Mouse (Mus musculus) lung, postnatal 0 days (tissue): ENCODE results near the gene Srsf9.

Experiments
- CTCF ChIP-seq: IDR thresholded peaks from 2 replicates; pipeline ENCODE4 v1.5.1; 2016; ENCODE audit warnings: antibody characterized with exemption, mild to moderate bottlenecking
- EP300 ChIP-seq: IDR thresholded peaks from 2 replicates; pipeline ENCODE4 v1.6.1; 2016; ENCODE audit warnings: antibody characterized with exemption, mild to moderate bottlenecking, control low read depth

DNA sequence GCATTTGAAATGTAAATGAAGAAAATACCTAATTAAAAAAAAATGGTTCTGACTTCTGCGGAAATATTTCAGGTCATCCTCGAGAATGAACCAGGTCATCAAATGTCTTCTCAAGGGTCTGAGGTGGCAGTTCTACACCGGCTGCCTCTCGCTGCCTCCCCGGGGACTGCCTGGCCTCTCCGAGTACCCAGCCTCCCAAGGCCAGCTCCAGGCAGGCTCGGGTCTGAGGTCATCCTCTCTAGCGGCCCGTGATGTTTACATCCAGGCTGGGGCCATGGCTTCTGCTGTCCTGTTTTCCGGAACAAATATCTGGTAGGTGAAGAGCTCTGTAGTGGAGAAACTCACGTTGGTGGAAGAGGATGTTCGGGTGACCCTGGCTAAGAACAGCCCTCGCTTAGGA is 28.1 kb downstream of the Srsf9 start:
- TF ChIP-seq CTCF, result no peak
- no peak for TF ChIP-seq EP300
